Mouse (Mus musculus) stomach, postnatal 0 days (tissue): ENCODE results near the gene Spats2l.

Experiments
- CTCF ChIP-seq: IDR thresholded peaks from 2 replicates; pipeline ENCODE4 v1.5.1; 2016; ENCODE audit warnings: antibody characterized with exemption, low read depth, mild to moderate bottlenecking, moderate library complexity
- EP300 ChIP-seq: optimal IDR thresholded peaks from 2 replicates; pipeline ENCODE3; 2016; ENCODE audit warnings: antibody characterized with exemption

DNA sequence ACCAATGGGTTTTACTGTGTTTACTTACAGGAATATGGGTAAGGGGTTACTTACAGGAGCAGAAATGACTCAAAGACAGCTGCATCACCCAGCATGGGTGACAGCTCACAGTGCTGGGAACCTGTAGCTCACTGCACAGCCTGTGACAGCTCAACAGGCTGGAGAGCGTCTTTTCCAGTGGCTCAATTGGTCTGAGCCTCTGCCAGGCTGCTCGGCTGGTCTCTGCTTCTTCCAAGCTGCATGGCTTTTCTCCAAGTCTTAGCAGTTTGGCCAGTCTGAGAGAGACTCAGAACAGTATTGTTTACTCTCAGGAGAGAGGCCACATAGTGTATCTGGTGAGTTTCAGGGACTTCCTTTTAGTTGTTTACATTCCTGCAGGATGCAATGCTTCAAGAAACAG lies 110.9 kb downstream of the Spats2l start:
- TF ChIP-seq CTCF (no peak), EP300 (no peak)
